Mouse (Mus musculus) kidney, adult 8-10 months (tissue): ENCODE data around the gene Bod1l.

Experiments used
- DNase-seq, 2 experiments: peaks; one replicate each; pipeline ENCODE4 v3.0.0; 2022

Bod1l gene

DNA sequence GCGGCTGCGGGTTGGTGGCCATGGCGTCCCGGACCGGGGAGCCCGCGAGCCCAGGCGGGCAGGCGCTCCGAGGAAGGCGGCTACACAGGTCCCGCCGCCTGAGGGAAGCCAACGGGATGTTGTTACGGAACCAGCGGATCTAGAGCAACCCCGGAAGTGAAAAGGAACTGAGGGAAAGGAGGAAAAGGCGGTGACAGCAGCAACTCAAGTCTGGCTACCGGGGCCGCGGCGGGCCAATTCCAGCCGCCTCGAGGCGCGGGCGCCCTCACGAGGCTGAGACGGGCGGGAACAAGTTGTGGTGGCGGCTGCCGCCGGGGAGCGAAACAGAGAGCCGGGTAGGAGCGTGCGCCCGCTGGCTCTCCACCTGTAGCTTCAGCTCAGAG lies at the start of gene Bod1l:
Bod1l (minus strand) TSS at position 169 of the 383 bp plus-strand sequence.
- DNase-seq: peak; percentile 97 to 98

GRCm38 (mm10) chr5:41893351-41893750 lies 49.2 kb upstream of the Bod1l start:
- no peak for DNase-seq

- no peak for DNase-seq
Observed at GRCm38 (mm10) chr5:41890871-41891270, 46.8 kb upstream of the Bod1l start.

- no peak for DNase-seq
Observed at GRCm38 (mm10) chr5:41889245-41889849, 45.2 kb upstream of the Bod1l start.

- peak in 1 of 2 experiments; percentile 11 for DNase-seq
Observed at GRCm38 (mm10) chr5:41888834-41889233, 44.7 kb upstream of the Bod1l start.

- DNase-seq: peak; percentile 59 to 71
Observed at GRCm38 (mm10) chr5:41887738-41888137, 43.6 kb upstream of the Bod1l start.

- peak; percentile 32 to 61 for DNase-seq
Observed at GRCm38 (mm10) chr5:41884563-41884962, 40.4 kb upstream of the Bod1l start.

DNA sequence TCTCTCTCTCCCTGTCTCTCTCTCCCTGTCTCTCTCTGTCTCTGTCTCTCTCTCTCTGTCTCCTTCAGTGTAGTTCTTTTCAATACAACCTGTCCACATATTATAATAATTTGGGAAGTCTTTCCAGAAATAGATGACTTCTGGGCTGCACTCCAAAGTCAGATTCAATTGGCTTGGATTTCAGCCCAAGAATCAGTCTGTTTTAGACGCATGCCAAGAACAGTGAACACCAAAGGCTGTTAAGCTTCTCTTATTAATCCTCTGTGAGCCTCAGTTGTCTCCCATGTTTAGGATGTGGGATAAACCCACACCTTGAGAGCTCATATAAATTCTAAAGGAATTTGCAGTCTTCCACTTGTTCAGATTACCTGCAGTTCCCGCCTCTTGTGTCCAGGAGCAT lies 27.0 kb upstream of the Bod1l start:
- no peak for DNase-seq

DNA sequence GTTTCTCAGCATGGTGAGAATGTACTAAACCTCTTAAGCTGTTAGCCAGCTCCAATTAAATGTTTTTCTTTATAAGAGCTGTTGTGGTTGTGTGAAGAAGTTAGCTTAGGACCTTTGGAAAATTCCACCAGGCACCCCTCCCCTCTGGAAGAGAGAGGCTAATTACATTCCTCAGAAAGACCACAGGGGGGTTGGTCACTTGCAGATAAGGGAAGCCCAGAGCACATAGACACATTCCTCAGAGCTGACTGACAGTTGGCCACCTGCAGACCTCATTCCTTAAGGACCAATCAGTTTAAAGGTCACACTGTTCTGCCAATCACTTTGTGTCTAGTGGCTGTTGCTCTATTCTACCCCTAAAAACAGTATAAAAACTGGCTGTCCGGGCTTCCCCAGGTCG lies 11.7 kb upstream of the Bod1l start:
- no peak for DNase-seq

DNA sequence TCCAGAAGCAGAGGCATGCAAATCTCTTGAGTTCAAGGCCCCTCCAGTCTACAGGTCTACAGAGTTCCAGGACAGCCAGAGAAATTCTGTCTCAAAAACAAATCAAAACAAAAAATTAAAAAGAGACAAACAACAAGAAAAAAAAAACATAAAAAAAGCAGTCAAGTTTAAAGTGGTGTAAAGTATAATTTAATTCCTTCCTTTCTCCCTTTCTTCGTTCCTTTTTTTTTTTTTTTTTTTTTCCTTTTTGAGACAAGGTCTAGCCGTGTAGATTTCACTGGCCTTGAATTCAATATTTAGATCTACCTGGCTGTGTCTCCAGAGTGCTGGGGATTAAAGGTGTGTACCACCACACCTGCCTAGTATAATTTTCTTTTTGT lies 1.4 kb upstream of the Bod1l start:
- DNase-seq: no peak

- peak; percentile 8 to 36 for DNase-seq
Observed at GRCm38 (mm10) chr5:41844820-41845557, 874 bp upstream of the Bod1l start.

DNA sequence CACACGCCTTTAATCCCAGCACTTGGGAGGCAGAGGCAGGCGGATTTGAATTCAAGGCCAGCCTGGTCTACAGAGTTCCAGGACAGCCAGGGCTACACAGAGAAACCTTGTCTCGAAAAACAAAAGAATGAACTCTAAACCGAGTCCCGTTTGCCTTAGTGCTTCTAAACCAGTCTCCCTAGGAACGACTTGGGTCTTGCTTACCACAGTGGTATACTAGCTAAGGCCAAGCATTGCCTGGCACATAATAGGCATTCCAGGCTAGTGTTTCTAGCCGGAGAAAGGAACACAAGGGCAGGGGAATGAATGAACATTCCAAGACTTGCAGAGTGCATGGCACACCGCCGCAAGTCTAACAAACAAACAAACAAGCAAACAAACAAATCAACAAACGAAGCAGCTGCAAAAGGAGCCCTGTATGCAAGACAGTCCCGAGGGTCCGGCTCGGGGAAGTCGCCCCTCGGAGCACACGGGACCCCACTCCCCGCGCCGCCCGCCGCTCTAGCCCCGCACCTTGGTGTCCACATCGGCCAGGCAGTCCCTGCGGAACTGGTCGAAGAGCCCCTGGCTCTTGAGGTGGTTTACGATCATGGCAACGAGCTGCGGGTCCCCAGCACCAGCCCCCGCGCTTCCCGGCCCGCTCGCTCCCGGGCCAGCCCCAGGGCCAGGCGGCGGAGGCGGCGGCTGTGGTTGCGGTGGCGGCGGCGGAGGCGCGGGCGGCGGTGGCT lies 532 bp downstream of the Bod1l start:
- peak in 1 of 2 experiments; percentile 10 for DNase-seq

GRCm38 (mm10) chr5:41842681-41843080 lies 1.4 kb downstream of the Bod1l start:
- no peak for DNase-seq

- no peak for DNase-seq
Observed at GRCm38 (mm10) chr5:41841735-41842134, 2.4 kb downstream of the Bod1l start.

GRCm38 (mm10) chr5:41830100-41830499 lies 14.0 kb downstream of the Bod1l start:
- DNase-seq: peak in 1 of 2 experiments; percentile 11

DNA sequence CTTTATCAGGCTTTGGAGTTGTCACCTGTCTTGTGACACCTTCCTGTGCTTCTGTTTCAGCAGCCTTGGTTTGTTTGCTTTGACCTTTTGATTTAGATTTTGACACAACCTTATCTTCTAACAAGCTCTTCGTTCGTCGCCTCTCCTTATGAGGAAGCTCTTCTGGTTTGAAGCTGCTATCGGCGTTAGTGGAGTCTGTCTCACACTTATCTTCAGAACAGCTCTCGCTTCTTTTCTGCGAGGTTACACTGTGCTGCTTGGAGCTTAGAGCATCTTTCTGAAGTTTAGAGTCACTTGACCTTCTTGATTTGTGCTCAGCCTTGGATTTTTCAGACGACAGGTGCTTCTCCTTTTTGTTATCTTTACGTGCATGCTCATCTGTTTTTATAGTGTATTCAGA lies 23.0 kb downstream of the Bod1l start:
- DNase-seq: no peak

GRCm38 (mm10) chr5:41820530-41820929 lies 23.6 kb downstream of the Bod1l start:
- DNase-seq: no peak

DNA sequence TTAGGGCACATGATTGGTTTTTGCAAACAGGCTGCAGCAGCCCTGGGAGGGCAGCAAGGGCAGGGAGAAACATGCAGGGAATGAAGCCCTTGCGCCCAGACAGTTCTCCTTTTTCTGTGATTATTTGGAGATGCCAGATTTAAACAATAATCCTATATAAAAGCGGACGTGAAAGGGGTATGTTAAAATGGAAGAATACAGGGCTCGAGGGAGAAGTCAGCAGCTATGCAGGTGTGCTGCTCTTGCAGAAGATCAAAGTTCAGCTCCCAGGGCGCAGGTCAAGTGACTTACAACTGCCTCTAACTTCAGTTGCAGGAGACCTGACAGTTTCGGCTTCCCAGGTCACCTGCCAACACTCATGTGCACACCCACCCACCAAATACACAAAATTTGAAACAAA lies 31.6 kb downstream of the Bod1l start:
- no peak for DNase-seq

- DNase-seq: no peak
Observed at GRCm38 (mm10) chr5:41811279-41811678, 32.8 kb downstream of the Bod1l start.

DNA sequence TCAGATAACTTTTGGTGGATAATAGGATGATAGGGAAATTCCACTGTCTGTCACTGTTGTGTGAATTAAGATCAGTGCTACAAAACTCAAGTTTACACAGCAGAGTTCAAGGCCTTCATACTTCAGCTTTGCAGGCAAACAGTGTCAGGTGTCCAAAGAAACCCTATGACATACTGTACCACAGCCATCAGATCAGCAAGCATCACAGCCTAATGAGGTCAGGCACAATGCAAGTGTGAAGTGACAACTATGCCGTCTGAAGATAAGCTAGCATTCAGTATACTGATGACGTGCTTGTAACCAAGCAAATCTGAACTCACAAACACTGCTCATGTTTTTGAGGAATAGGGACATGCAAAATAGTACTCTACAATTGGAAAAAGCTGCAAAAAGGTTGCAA lies 36.7 kb downstream of the Bod1l start:
- DNase-seq: no peak

GRCm38 (mm10) chr5:41806176-41806575 lies 37.9 kb downstream of the Bod1l start:
- DNase-seq: no peak

DNA sequence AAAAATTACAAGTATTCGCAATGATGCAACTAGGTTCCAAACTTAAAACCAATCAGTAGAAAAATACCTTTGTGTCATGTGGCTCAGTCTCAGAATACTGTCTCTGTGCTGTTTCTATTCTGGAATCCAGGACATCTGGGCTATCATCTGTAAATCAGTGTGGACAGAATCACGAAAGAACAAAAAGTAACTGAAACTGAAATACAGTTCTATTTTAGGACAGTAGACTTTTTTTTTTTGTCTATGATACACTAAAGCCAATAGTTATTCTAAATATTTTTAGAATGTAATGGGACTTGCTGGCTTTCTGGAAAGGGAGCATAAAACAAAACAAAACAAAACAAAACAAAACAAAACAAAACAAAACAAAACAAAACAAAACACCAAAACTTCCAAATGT lies 39.0 kb downstream of the Bod1l start:
- no peak for DNase-seq

DNA sequence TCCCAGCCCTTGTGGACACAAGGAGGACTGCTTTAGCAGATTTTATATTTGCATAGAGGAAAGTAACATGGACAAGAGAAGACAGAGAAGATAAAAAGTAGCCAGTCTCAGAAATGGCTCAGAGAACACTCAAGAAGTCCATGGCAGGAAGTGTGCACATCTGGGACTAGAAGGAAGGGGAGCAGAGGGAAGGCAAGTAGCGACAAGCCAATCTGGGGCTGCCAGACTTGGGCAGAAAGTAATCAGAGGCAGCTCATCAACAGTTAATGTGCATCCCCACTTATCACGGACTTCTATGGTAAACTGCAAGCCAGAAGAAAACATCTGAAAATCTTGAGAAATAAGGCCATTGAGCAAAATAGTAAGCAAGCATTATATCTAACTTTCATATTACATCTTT lies 39.5 kb downstream of the Bod1l start:
- no peak for DNase-seq

- DNase-seq: no peak
Observed at GRCm38 (mm10) chr5:41801622-41802021, 42.5 kb downstream of the Bod1l start.
